Mouse (Mus musculus): ENCODE results near the gene Itih1.
A peak's percentile ranks its signal among the peaks of the same experiment; 100 is the strongest.

Itih1 gene

DNA sequence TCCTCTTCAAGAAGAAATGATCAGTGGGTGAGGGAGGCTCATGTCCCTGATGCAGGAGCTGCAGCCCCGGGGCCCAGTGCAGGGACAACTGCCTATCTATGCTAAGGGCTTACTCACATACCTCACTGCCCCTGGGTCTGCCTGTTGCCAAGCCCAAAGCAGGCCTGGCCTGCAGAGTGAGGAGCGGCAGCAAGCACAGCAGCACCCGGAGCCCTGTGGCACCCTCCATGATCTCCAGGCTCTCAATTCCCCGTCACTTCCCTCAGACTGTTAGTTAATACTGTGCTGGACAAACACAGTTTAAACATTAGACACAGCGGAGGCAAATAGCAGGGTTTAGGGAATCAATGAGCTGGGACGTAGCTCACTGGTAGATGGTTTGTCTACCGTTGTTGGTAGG lies at the start of gene Itih1:
Itih1 (minus strand) TSS at position 252 of the 400 bp plus-strand sequence.
- DNase-seq (ENCODE audit: low spot score in 2 of 2) = no peak

- no peak for DNase-seq (ENCODE audit: low spot score in 2 of 2)
Measured at GRCm38 (mm10) chr14:30976222-30976621, 33.1 kb upstream of the Itih1 start.

- DNase-seq (ENCODE audit: low spot score in 2 of 2) = peak; percentile 64 to 76
Measured at GRCm38 (mm10) chr14:30974204-30974603, 31.1 kb upstream of the Itih1 start.

DNA sequence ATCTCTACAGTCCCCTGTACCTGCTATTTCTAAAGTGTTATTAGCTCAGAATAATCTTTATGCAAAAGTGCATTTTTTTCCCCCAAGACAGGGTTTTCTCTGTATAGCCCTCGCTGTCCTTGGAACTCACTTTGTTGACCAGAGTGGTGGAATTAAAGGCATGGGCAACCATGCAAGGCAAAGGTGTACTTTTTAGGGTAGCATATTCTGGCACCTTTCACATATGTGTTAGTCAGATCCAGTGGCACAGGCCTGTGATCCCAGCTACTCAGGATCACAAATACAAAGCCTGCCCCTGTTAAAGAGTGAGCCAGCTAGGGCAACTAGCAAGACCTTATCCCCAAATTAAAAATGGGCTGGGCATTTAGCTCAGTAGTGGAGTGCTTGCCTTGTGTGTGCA lies 17.3 kb upstream of the Itih1 start:
- no peak for DNase-seq (ENCODE audit: low spot score in 2 of 2)

- DNase-seq (ENCODE audit: low spot score in 2 of 2) = no peak
Measured at GRCm38 (mm10) chr14:30959031-30959430, 15.9 kb upstream of the Itih1 start.

DNA sequence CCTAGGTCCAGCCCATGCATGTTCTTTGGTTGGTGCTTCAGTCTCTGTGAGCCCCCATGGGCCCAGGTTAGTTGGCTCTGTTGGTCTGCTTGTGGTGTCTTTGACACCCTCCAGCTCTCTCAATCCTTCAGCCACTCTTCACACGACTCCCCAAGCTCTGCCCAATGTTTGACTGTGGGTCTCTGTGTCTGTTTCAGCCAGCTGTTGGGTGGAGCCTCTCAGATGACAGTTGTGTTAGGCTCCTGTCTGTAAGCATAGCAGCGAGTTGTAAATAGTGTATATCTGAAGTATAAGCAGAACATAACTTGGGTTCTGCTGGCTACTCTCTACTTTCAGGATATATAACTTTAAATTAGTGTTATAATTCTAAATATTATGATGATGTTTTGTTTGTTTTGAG lies 15.4 kb upstream of the Itih1 start:
- no peak for DNase-seq (ENCODE audit: low spot score in 2 of 2)

DNA sequence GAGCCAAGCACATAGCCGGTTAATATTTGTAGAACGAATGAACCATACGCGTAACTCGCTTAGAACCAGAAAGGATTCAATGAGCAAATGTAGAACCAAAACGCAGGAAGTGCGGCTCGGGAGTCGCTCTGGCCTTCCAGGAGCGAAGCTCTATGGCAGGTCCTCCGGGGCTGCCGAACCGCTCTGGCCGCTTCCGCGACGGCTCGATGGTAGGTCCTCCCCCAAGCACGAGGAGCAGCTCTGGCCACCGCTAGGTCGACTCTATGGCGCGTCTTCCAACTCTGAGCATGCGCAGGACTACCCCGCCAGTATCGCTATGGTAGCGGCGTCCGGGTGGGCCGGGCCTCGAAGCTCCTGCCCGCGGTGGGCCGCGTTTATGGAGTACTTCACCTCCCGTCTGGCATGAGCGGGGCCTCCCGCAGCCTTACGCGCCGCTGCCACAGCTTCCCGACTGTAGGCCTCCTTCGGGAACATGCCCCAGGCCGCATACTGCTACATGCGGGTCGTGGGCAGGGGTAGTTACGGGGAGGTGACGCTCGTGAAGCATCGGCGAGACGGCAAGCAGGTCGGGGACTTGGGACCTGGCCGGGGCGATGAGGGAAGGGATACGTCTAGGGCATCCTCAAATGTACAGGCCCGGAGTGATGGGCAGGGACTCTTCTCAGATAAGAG lies 8.2 kb upstream of the Itih1 start, which contains the start of gene Nek4:
Nek4 (plus strand) TSS at position 224 of the 672 bp plus-strand sequence.
- DNase-seq (ENCODE audit: low spot score in 2 of 2) = peak; percentile 95

DNA sequence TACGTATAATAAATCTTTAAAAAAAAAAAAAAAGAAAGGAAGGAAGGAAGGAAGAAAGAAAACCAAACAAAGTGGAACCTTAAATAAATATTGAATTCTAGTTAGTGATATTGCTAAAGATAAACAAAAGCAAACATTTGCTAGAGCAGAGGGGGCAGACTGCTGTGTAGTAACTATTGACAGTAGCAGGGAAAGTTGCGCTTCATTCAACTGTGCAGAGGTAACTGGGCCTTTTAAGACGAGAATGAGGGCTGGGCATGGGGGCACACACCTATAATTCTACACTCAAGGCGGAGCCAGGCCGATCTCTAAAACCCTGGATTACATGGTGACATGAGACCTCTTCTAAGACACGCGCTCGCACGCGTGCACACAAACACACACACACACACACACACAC lies 6.9 kb upstream of the Itih1 start:
- DNase-seq (ENCODE audit: low spot score in 2 of 2) = no peak

DNA sequence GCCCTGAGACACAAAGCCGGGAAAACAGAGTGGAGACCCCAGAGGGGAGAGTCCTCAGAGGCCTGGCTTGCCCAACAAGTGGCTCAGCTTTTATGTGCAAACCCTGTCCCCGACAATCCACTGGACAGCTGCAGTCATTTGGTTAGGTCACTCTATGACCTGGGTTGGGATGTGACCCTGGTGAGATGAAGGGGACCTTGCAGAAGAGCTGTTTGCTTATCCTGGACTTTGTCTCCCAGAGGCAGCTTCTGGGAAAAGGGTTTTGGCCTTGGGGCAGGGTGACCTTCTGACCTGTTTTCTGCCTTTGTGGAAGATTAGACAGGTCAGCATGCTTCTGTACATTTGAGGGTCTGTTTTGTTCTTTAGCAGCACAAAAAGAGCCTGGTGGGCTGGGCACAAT lies 1.7 kb upstream of the Itih1 start:
- no peak for DNase-seq (ENCODE audit: low spot score in 2 of 2)

GRCm38 (mm10) chr14:30943860-30944674 lies 978 bp upstream of the Itih1 start:
- DNase-seq (ENCODE audit: low spot score in 2 of 2) = peak; percentile 24 to 26

DNA sequence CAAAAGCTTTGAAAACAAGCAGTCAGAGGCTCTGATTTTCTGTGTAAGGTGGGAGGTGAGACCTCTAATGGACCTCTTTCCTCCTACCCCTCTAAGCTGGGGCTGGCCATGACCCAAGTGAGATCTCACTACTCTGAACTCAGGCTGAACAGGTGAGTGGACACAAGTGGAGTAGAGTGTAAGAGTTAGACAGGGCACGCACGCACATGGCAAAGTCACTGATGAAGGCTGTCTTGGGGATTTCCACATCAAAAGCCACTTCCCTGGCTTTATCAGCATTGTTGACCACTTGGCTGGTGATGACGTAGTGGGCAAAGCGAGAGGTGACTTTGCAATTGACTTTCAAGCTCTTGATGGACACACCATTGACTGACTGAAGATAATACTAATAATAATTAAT lies 835 bp downstream of the Itih1 start:
- no peak for DNase-seq (ENCODE audit: low spot score in 2 of 2)

- DNase-seq (ENCODE audit: low spot score in 2 of 2) = no peak
Measured at GRCm38 (mm10) chr14:30933351-30933750, 9.7 kb downstream of the Itih1 start.

- DNase-seq (ENCODE audit: low spot score in 2 of 2) = no peak
Measured at GRCm38 (mm10) chr14:30930386-30930785, 12.7 kb downstream of the Itih1 start.

- DNase-seq (ENCODE audit: low spot score in 2 of 2) = no peak
Measured at GRCm38 (mm10) chr14:30925492-30925891, 17.6 kb downstream of the Itih1 start.

DNA sequence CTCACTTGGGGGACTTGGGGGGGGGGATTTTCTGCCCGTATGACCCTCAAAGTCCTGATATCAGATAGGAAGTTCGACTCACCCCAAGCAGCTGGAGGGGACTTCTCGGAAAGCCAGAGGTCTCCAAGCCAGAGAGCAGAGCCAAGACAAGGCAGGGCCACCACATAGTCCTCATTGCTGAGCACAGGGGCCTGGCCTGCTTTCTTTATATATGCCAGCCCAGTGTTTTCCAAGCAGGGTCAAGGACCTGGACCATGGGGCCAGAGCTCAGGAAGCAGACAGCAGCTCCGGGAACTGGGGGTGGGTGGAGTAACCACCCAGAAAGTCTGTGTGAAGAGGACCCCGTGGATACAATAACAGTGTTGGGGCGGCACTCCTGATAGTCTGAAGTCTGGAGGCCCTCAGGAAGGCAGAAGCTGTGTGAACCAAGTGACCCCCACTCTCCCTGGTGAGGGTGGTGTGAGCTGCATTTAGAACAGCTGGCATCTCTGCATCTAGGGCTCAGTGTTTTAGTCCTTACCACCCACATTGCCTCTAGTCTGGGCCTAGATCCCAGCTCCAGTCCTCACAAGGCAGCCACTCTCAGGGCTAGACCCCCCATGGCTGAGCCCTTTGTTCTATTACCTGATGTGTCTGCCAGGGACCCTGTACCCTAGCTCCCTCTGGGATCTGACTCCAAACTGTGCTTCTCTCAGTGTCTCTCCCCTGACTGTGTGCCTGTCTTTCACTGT lies 19.5 kb downstream of the Itih1 start, which contains the start of gene Itih3:
Itih3 (minus strand) TSS at position 386 of the 731 bp plus-strand sequence.
- DNase-seq (ENCODE audit: low spot score in 2 of 2) = peak; percentile 12 to 18

- no peak for DNase-seq (ENCODE audit: low spot score in 2 of 2)
Measured at GRCm38 (mm10) chr14:30922053-30922670, 20.9 kb downstream of the Itih1 start.

GRCm38 (mm10) chr14:30916516-30916915 lies 26.6 kb downstream of the Itih1 start:
- DNase-seq (ENCODE audit: low spot score in 2 of 2) = no peak

DNA sequence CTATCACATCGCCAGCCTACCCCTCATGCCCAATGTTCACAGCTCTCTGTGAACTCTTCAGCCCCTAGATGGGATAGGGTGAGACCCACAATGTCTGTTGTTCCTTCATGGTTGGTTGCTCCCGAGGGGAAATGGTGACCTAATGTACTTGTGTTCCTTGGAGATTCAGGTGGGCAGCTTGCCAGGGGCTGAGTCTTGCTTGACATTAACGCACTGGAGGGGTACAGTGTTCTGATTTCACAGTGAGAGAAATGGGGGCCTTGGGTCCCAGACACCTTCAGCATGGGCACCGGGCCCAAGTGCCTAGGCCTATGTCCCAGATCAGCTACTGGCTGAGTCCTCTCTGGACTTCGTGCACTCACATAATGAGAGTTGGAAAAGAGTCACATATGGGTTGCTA lies 29.7 kb downstream of the Itih1 start:
- DNase-seq (ENCODE audit: low spot score in 2 of 2) = no peak

GRCm38 (mm10) chr14:30912641-30913040 lies 30.4 kb downstream of the Itih1 start:
- DNase-seq (ENCODE audit: low spot score in 2 of 2) = no peak

DNA sequence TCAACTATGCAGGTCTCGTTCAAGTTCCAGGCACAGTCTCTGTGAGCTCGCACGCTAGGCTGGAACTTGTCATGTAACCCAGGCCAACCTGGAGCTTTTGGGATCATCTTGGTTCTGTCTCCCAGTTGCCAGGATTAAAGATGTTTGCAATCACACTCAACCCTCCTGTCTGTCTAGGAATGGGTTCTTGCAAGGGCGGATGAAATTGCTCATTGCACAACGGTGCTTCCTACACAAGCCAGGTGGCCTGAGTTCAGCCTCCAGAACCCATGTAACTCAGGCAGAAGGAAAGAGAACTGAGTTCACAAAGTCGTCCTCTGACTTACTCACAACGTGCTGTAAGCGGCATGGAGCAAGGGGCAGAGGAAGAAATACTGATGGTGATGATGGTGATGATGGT lies 31.9 kb downstream of the Itih1 start:
- no peak for DNase-seq (ENCODE audit: low spot score in 2 of 2)

GRCm38 (mm10) chr14:30907814-30908265 lies 35.2 kb downstream of the Itih1 start:
- no peak for DNase-seq (ENCODE audit: low spot score in 2 of 2)

DNA sequence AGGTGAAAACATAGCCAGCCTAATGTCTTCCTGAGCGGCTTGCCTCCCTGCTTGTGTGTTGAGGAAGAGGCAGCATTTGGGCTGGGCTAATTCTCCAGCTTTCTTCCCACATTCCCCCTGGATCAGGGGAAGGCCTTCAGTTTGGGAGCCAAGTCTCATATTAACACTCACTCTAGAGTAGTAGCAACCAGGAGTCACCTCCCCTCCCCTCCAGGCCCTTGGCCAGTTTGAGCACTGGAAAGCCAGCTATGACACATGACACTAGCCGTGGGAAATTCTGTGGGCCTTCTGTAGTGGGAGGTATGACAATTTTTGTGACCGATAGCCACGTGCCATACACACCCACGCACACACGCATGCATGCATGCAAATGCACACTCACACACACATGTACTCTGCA lies 37.1 kb downstream of the Itih1 start:
- DNase-seq (ENCODE audit: low spot score in 2 of 2) = no peak

All from right cerebral cortex, postnatal 36 days (tissue).